Mouse (Mus musculus): ENCODE data around the gene Smim9. TPM values are rescaled to one million over a fixed set of nuclear protein-coding genes. Genes with fewer than 3 reads are reported as not detected.

Gene Smim9
- polyA plus RNA-seq, 1 experiment, result not detected

GRCm38 (mm10) chrX:75128333-75128980 is 35.1 kb downstream of the Smim9 start:
- Histone ChIP-seq H3K4me3 (ENCODE audit: insufficient read depth, poor library complexity, severe bottlenecking) (no peak overlapping the region), H3K79me2 (ENCODE audit: control insufficient read depth, insufficient read depth) (peaks cover 34% of the 10 kb centered on the region), H3K36me3 (ENCODE audit: control insufficient read depth, insufficient read depth) (peaks cover 10% of the 10 kb centered on the region), H3ac (ENCODE audit: control insufficient read depth, insufficient read length, low read depth) (no peak overlapping the region), H3K27me3 (ENCODE audit: control insufficient read depth, insufficient read depth, insufficient read length) (no peaks in the 10 kb centered on the region), H3K79me3 (ENCODE audit: low read depth) (peaks cover 12% of the 10 kb centered on the region)
- no peak for TF ChIP-seq FOSL1 (IDR thresholded peaks at IDR 0.05; ENCODE audit: insufficient read depth, low read length, poor library complexity, severe bottlenecking)

DNA sequence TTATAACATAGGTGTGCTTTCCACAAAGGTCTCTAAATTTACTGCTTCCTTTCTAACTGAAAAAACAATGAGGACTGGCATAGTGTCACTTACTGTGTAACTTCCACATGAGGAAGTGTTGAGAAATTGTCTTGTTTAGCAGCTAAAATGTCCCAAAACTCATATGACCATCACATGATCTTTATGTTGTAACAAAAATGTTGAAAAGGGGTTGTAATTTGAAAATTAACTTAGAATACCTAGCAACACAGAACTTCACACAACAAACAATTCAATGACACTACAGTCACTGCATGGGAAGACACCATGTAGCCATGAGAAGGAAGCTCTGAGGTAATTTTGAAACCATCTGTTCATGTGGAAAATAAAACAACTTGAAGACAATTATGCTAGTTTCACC is 36.7 kb downstream of the Smim9 start:
- H3K27me3 ChIP-seq (ENCODE audit: control insufficient read depth, insufficient read depth, insufficient read length), result no peaks in the 10 kb centered on the region
- H3K79me2 ChIP-seq (ENCODE audit: control insufficient read depth, insufficient read depth), result peaks cover 34% of the 10 kb centered on the region
- peaks cover 12% of the 10 kb centered on the region for H3K79me3 ChIP-seq (ENCODE audit: low read depth)
- no peak for TF ChIP-seq USF1 (IDR thresholded peaks at IDR 0.05; ENCODE audit: low read depth)
- TF ChIP-seq MYOD1 (IDR thresholded peaks at IDR 0.05; ENCODE audit: control insufficient read depth, insufficient read length, low read depth), result no peak
- TF ChIP-seq FOSL1 (IDR thresholded peaks at IDR 0.05; ENCODE audit: insufficient read depth, low read length, poor library complexity, severe bottlenecking), result no peak
- TF ChIP-seq CTCF (IDR thresholded peaks at IDR 0.05; ENCODE audit: control insufficient read depth, insufficient read depth, insufficient read length), result no peak
- TF ChIP-seq CEBPB (IDR thresholded peaks at IDR 0.05; ENCODE audit: low read depth), result no peak
- TF ChIP-seq MYOG (IDR thresholded peaks at IDR 0.05; ENCODE audit: control insufficient read depth, extremely low read depth, insufficient read length), result no peak
- TF ChIP-seq MAX (IDR thresholded peaks at IDR 0.05), result no peak
- H3ac ChIP-seq (ENCODE audit: control insufficient read depth, insufficient read length, low read depth), result no peak overlapping the region
- no peak overlapping the region for H3K4me3 ChIP-seq (ENCODE audit: insufficient read depth, poor library complexity, severe bottlenecking)
- peaks cover 10% of the 10 kb centered on the region for H3K36me3 ChIP-seq (ENCODE audit: control insufficient read depth, insufficient read depth)

GRCm38 (mm10) chrX:75125606-75126005 is 38.0 kb downstream of the Smim9 start:
- Histone ChIP-seq H3K27me3 (ENCODE audit: control insufficient read depth, insufficient read depth, insufficient read length) (no peaks in the 10 kb centered on the region), H3K4me3 (ENCODE audit: insufficient read depth, poor library complexity, severe bottlenecking) (no peak overlapping the region), H3K36me3 (ENCODE audit: control insufficient read depth, insufficient read depth) (peaks cover 10% of the 10 kb centered on the region), H3ac (ENCODE audit: control insufficient read depth, insufficient read length, low read depth) (no peak overlapping the region), H3K79me2 (ENCODE audit: control insufficient read depth, insufficient read depth) (peaks cover 34% of the 10 kb centered on the region), H3K79me3 (ENCODE audit: low read depth) (peaks cover 12% of the 10 kb centered on the region)
- TF ChIP-seq MYOD1 (IDR thresholded peaks at IDR 0.05; ENCODE audit: control insufficient read depth, insufficient read length, low read depth) (no peak), CEBPB (IDR thresholded peaks at IDR 0.05; ENCODE audit: low read depth) (no peak), USF1 (IDR thresholded peaks at IDR 0.05; ENCODE audit: low read depth) (no peak), MYOG (IDR thresholded peaks at IDR 0.05; ENCODE audit: control insufficient read depth, extremely low read depth, insufficient read length) (no peak), CTCF (IDR thresholded peaks at IDR 0.05; ENCODE audit: control insufficient read depth, insufficient read depth, insufficient read length) (no peak), MAX (IDR thresholded peaks at IDR 0.05) (no peak), FOSL1 (IDR thresholded peaks at IDR 0.05; ENCODE audit: insufficient read depth, low read length, poor library complexity, severe bottlenecking) (no peak)

DNA sequence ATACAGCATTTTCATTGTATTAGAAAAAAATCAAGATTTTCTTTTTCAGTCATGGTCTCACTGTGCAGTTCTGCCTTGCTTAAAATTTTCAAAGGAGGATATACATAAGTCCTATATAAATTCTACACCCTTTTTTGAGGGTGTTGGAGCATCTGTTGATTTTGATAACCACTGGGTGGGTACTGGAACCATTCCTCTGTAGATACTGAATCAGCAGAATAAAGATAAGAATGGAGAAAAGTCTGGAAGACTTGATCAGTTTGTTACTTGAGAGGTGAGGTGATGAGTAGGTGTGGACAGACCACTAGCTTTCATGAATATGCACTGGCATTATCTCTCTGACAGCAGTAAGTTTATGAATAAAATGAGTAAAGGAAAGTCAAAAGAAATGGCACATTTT is 48.0 kb downstream of the Smim9 start:
- Histone ChIP-seq H3ac (ENCODE audit: control insufficient read depth, insufficient read length, low read depth) (no peak overlapping the region), H3K27me3 (ENCODE audit: control insufficient read depth, insufficient read depth, insufficient read length) (no peaks in the 10 kb centered on the region), H3K4me3 (ENCODE audit: insufficient read depth, poor library complexity, severe bottlenecking) (no peak overlapping the region), H3K79me2 (ENCODE audit: control insufficient read depth, insufficient read depth) (no peaks in the 10 kb centered on the region), H3K36me3 (ENCODE audit: control insufficient read depth, insufficient read depth) (peaks cover 28% of the 10 kb centered on the region), H3K79me3 (ENCODE audit: low read depth) (no peaks in the 10 kb centered on the region)
- TF ChIP-seq USF1 (IDR thresholded peaks at IDR 0.05; ENCODE audit: low read depth) (no peak), MAX (IDR thresholded peaks at IDR 0.05) (no peak), CEBPB (IDR thresholded peaks at IDR 0.05; ENCODE audit: low read depth) (no peak), CTCF (IDR thresholded peaks at IDR 0.05; ENCODE audit: control insufficient read depth, insufficient read depth, insufficient read length) (no peak), MYOD1 (IDR thresholded peaks at IDR 0.05; ENCODE audit: control insufficient read depth, insufficient read length, low read depth) (no peak), FOSL1 (IDR thresholded peaks at IDR 0.05; ENCODE audit: insufficient read depth, low read length, poor library complexity, severe bottlenecking) (no peak), MYOG (IDR thresholded peaks at IDR 0.05; ENCODE audit: control insufficient read depth, extremely low read depth, insufficient read length) (no peak)

DNA sequence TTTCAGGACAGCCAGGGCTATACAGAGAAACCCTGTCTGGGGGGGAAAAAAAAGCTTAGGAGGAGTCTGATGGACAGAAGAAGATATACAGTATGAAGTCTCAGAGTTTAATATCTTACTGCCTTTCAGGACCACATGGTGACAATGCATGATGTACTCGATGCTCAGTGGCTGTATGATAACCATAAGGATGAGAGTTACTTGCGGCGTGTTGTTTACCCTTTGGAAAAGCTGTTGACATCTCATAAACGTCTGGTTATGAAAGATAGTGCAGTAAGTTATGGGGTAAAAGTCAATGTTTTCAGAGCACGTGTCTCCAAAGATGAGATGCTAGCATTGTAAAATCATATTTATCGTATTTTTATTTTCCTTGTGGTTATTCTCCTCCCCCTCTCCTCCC is 61.3 kb downstream of the Smim9 start:
- Histone ChIP-seq H3K27me3 (ENCODE audit: control insufficient read depth, insufficient read depth, insufficient read length) (no peaks in the 10 kb centered on the region), H3K79me3 (ENCODE audit: low read depth) (peaks cover 40% of the 10 kb centered on the region), H3K79me2 (ENCODE audit: control insufficient read depth, insufficient read depth) (peaks cover 46% of the 10 kb centered on the region), H3ac (ENCODE audit: control insufficient read depth, insufficient read length, low read depth) (no peak overlapping the region), H3K4me3 (ENCODE audit: insufficient read depth, poor library complexity, severe bottlenecking) (no peak overlapping the region), H3K36me3 (ENCODE audit: control insufficient read depth, insufficient read depth) (peaks cover 72% of the 10 kb centered on the region)
- TF ChIP-seq MYOD1 (IDR thresholded peaks at IDR 0.05; ENCODE audit: control insufficient read depth, insufficient read length, low read depth), result no peak
- TF ChIP-seq MYOG (IDR thresholded peaks at IDR 0.05; ENCODE audit: control insufficient read depth, extremely low read depth, insufficient read length), result no peak
- no peak for TF ChIP-seq CEBPB (IDR thresholded peaks at IDR 0.05; ENCODE audit: low read depth)
- TF ChIP-seq MAX (IDR thresholded peaks at IDR 0.05), result no peak
- TF ChIP-seq USF1 (IDR thresholded peaks at IDR 0.05; ENCODE audit: low read depth), result no peak
- no peak for TF ChIP-seq FOSL1 (IDR thresholded peaks at IDR 0.05; ENCODE audit: insufficient read depth, low read length, poor library complexity, severe bottlenecking)
- TF ChIP-seq CTCF (IDR thresholded peaks at IDR 0.05; ENCODE audit: control insufficient read depth, insufficient read depth, insufficient read length), result no peak

DNA sequence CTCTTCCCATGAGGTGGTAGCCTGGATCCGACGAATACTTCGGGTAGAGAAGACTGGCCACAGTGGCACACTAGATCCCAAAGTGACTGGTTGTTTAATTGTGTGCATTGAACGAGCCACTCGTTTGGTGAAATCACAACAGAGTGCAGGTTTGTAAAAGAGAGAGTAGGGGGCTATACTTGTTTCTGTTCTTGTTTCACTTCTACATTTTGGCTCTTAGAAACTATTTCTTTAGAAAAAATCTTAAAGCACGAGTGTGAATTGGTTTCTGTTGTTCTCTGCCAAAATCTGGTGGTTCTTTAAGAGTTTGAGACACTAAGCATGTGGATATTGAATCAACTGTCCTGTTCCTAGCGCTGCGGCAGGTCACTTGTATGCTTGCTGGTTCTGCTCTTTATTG is 64.8 kb downstream of the Smim9 start:
- Histone ChIP-seq H3K36me3 (ENCODE audit: control insufficient read depth, insufficient read depth) (peaks cover 40% of the 10 kb centered on the region), H3K79me3 (ENCODE audit: low read depth) (peaks cover 49% of the 10 kb centered on the region), H3K27me3 (ENCODE audit: control insufficient read depth, insufficient read depth, insufficient read length) (no peaks in the 10 kb centered on the region), H3K4me3 (ENCODE audit: insufficient read depth, poor library complexity, severe bottlenecking) (no peak overlapping the region), H3K79me2 (ENCODE audit: control insufficient read depth, insufficient read depth) (peaks cover 60% of the 10 kb centered on the region), H3ac (ENCODE audit: control insufficient read depth, insufficient read length, low read depth) (no peak overlapping the region)
- TF ChIP-seq MYOG (IDR thresholded peaks at IDR 0.05; ENCODE audit: control insufficient read depth, extremely low read depth, insufficient read length), result no peak
- TF ChIP-seq USF1 (IDR thresholded peaks at IDR 0.05; ENCODE audit: low read depth), result no peak
- no peak for TF ChIP-seq MAX (IDR thresholded peaks at IDR 0.05)
- TF ChIP-seq MYOD1 (IDR thresholded peaks at IDR 0.05; ENCODE audit: control insufficient read depth, insufficient read length, low read depth), result no peak
- no peak for TF ChIP-seq CEBPB (IDR thresholded peaks at IDR 0.05; ENCODE audit: low read depth)
- TF ChIP-seq CTCF (IDR thresholded peaks at IDR 0.05; ENCODE audit: control insufficient read depth, insufficient read depth, insufficient read length), result no peak

All from C2C12 (cell line).